Mouse (Mus musculus) thymus, adult 2 months (tissue): ENCODE data around the gene Fam214a.

ENCODE experiments used
- CTCF ChIP-seq: fragments of 200-500 bp; IDR thresholded peaks from 2 replicates; pipeline ENCODE4 v1.5.1; 2012; ENCODE audit warnings: mild to moderate bottlenecking, control low read depth, low read length, moderate library complexity, borderline replicate concordance; ENCODE audit not compliant: control insufficient read depth, poor library complexity, insufficient read depth; ENCODE audit errors: extremely low read depth
- POLR2A ChIP-seq: fragments of 200-500 bp; IDR thresholded peaks from 2 replicates; pipeline ENCODE4 v1.6.1; 2012; ENCODE audit warnings: mild to moderate bottlenecking, low read length, control low read depth, moderate library complexity; ENCODE audit not compliant: control insufficient read depth, poor library complexity, insufficient read depth; ENCODE audit errors: extremely low read depth

DNA sequence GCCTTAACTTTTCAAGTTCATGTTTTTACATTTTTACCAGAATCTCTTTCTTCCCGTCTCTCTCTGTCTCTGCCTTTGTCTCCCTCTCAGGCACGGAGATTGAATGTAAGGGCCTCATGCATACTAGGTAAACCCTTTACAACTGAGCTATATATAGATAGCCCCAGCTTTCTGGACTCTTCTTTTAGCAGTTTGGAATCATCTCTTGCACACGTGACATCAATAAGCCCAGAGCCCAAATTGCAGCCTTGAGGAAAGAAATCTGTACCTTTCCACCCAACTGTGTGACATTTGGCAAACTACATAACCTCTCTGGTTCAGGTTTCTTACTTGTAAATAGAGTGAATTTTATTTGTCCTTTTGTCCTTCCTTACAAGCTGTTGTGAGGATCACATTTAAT is 119.7 kb downstream of the Fam214a start:
- TF ChIP-seq POLR2A (no peak), CTCF (no peak)
